Mouse (Mus musculus) midbrain, embryonic 15.5 days (tissue): Measurements from ENCODE around the gene Fcrl5. TPM values are rescaled to one million over a fixed set of nuclear protein-coding genes. Genes with fewer than 3 reads are reported as not detected.

ENCODE experiments used
- ATAC-seq: fragments of 200-750 bp; cut with Nextera tagmentation; replicated peaks from 2 replicates; pipeline ENCODE4 v1.8.0; 2017; ENCODE audit warnings: moderate TSS enrichment
- H3K27ac ChIP-seq: fragments of 300-500 bp; sonication (generic); 2 replicates; pipeline ENCODE4 v1.5.1; 2015; ENCODE audit warnings: mild to moderate bottlenecking, inconsistent platforms
- H3K27me3 ChIP-seq: fragments of 300-500 bp; sonication (generic); replicated peaks from 2 replicates; pipeline ENCODE4 v1.6.1; 2015; ENCODE audit warnings: inconsistent platforms
- H3K36me3 ChIP-seq: fragments of 300-500 bp; sonication (generic); replicated peaks from 2 replicates; pipeline ENCODE4 v1.6.1; 2015; ENCODE audit warnings: inconsistent platforms
- H3K4me1 ChIP-seq: fragments of 300-500 bp; sonication (generic); 2 replicates; pipeline ENCODE4 v1.6.1; 2015; ENCODE audit warnings: inconsistent platforms
- H3K4me2 ChIP-seq: fragments of 300-500 bp; sonication (generic); 2 replicates; pipeline ENCODE4 v1.6.1; 2015; ENCODE audit warnings: inconsistent platforms, mild to moderate bottlenecking, moderate library complexity
- H3K4me3 ChIP-seq: fragments of 300-500 bp; sonication (generic); 2 replicates; pipeline ENCODE4 v1.5.1; 2015; ENCODE audit warnings: mild to moderate bottlenecking, inconsistent platforms
- H3K9ac ChIP-seq: fragments of 300-500 bp; sonication (generic); 2 replicates; pipeline ENCODE4 v1.6.1; 2015; ENCODE audit warnings: mild to moderate bottlenecking, inconsistent platforms
- H3K9me3 ChIP-seq: fragments of 300-500 bp; sonication (generic); 2 replicates; pipeline ENCODE4 v1.6.1; 2016; ENCODE audit warnings: inconsistent platforms
- WGBS: fragments of 180-500 bp; shearing (Covaris S2); methylation state at CpG from one replicate; pipeline ENCODE4 v1.1.7; 2015; ENCODE audit warnings: mixed read lengths; 5-methylcytosine and 5-hydroxymethylcytosine counted together
- polyA plus RNA-seq: library from polyadenylated mRNA; unstranded; fragments of >200 nt; fragmentation: Nextera tagmentation; extraction: Ambion mirVana; gene quantifications from 2 replicates; pipeline ENCODE4 v1.2.1, GENCODE M21; 2015

Gene Fcrl5
- polyA plus RNA-seq: not detected in 2 replicates

- no peak for ATAC-seq
- no peak within 1 kb of the TSS for H3K27ac ChIP-seq
- 93% methylated on average over 5 of the region's 5 CpGs for WGBS
- no peak within 1 kb of the TSS for H3K4me3 ChIP-seq
- no peak within 1 kb of the TSS for H3K4me2 ChIP-seq
- no peaks in the 10 kb centered on the region for H3K9me3 ChIP-seq
- H3K9ac ChIP-seq: no peak within 1 kb of the TSS
- no peaks in the 10 kb centered on the region for H3K27me3 ChIP-seq
- no peaks in the 10 kb centered on the region for H3K36me3 ChIP-seq
- H3K4me1 ChIP-seq: no peaks in the 10 kb centered on the region
Observed at GRCm38 (mm10) chr3:87435479-87435878, at the start of gene Fcrl5. TSS of gene Fcrl5 (plus strand) at chr3:87435773.

- no peaks in the 10 kb centered on the region for H3K4me1 ChIP-seq
- no peak overlapping the region for H3K4me2 ChIP-seq
- no peak for ATAC-seq
- H3K27me3 ChIP-seq: no peaks in the 10 kb centered on the region
- no peaks in the 10 kb centered on the region for H3K36me3 ChIP-seq
- H3K27ac ChIP-seq: no peak overlapping the region
- no peaks in the 10 kb centered on the region for H3K9me3 ChIP-seq
- 84% methylated on average over 1 of the region's 1 CpGs for WGBS
- no peak overlapping the region for H3K4me3 ChIP-seq
- no peak overlapping the region for H3K9ac ChIP-seq
Observed at GRCm38 (mm10) chr3:87390935-87391334, 44.6 kb upstream of the Fcrl5 start.

GRCm38 (mm10) chr3:87398809-87399208, 36.8 kb upstream of the Fcrl5 start:
- no peaks in the 10 kb centered on the region for H3K27me3 ChIP-seq
- no peak overlapping the region for H3K4me2 ChIP-seq
- no peaks in the 10 kb centered on the region for H3K9me3 ChIP-seq
- no peaks in the 10 kb centered on the region for H3K4me1 ChIP-seq
- no peak overlapping the region for H3K9ac ChIP-seq
- no peak overlapping the region for H3K27ac ChIP-seq
- no peak for ATAC-seq
- H3K4me3 ChIP-seq: no peak overlapping the region
- no peaks in the 10 kb centered on the region for H3K36me3 ChIP-seq
- WGBS: 65% methylated on average over 4 of the region's 4 CpGs

GRCm38 (mm10) chr3:87399906-87400305, 35.7 kb upstream of the Fcrl5 start:
- no peaks in the 10 kb centered on the region for H3K9me3 ChIP-seq
- no peak overlapping the region for H3K27ac ChIP-seq
- no peak overlapping the region for H3K4me2 ChIP-seq
- 92% methylated on average over 4 of the region's 4 CpGs for WGBS
- H3K9ac ChIP-seq: no peak overlapping the region
- H3K27me3 ChIP-seq: no peaks in the 10 kb centered on the region
- H3K4me3 ChIP-seq: no peak overlapping the region
- H3K4me1 ChIP-seq: no peaks in the 10 kb centered on the region
- no peak for ATAC-seq
- no peaks in the 10 kb centered on the region for H3K36me3 ChIP-seq

GRCm38 (mm10) chr3:87401321-87401720, 34.3 kb upstream of the Fcrl5 start:
- Histone ChIP-seq H3K4me1 (no peaks in the 10 kb centered on the region), H3K36me3 (no peaks in the 10 kb centered on the region), H3K9ac (no peak overlapping the region), H3K4me3 (no peak overlapping the region), H3K9me3 (no peaks in the 10 kb centered on the region), H3K4me2 (no peak overlapping the region), H3K27ac (no peak overlapping the region), H3K27me3 (no peaks in the 10 kb centered on the region)
- ATAC-seq: no peak
- WGBS: 63% methylated on average over 5 of the region's 5 CpGs

GRCm38 (mm10) chr3:87408171-87408570, 27.4 kb upstream of the Fcrl5 start:
- H3K27ac ChIP-seq: no peak overlapping the region
- no peaks in the 10 kb centered on the region for H3K27me3 ChIP-seq
- H3K4me2 ChIP-seq: no peak overlapping the region
- H3K4me1 ChIP-seq: no peaks in the 10 kb centered on the region
- H3K4me3 ChIP-seq: no peak overlapping the region
- WGBS: 33% methylated on average over 4 of the region's 4 CpGs
- no peak overlapping the region for H3K9ac ChIP-seq
- no peaks in the 10 kb centered on the region for H3K36me3 ChIP-seq
- no peak for ATAC-seq
- no peaks in the 10 kb centered on the region for H3K9me3 ChIP-seq

- H3K9ac ChIP-seq: no peak overlapping the region
- no peak overlapping the region for H3K27ac ChIP-seq
- no peak overlapping the region for H3K4me2 ChIP-seq
- no peaks in the 10 kb centered on the region for H3K27me3 ChIP-seq
- no peaks in the 10 kb centered on the region for H3K4me1 ChIP-seq
- WGBS: 77% methylated on average over 4 of the region's 4 CpGs
- no peak overlapping the region for H3K4me3 ChIP-seq
- H3K9me3 ChIP-seq: no peaks in the 10 kb centered on the region
- no peaks in the 10 kb centered on the region for H3K36me3 ChIP-seq
- no peak for ATAC-seq
Observed at GRCm38 (mm10) chr3:87409196-87409935, 26.2 kb upstream of the Fcrl5 start.

GRCm38 (mm10) chr3:87410605-87411004, 25.0 kb upstream of the Fcrl5 start:
- WGBS: 91% methylated on average over 6 of the region's 6 CpGs
- Histone ChIP-seq H3K27ac (no peak overlapping the region), H3K36me3 (no peaks in the 10 kb centered on the region), H3K27me3 (no peaks in the 10 kb centered on the region), H3K4me3 (no peak overlapping the region), H3K9ac (no peak overlapping the region), H3K9me3 (no peaks in the 10 kb centered on the region), H3K4me1 (no peaks in the 10 kb centered on the region), H3K4me2 (no peak overlapping the region)
- ATAC-seq: no peak

GRCm38 (mm10) chr3:87411150-87411549, 24.4 kb upstream of the Fcrl5 start:
- Histone ChIP-seq H3K27me3 (no peaks in the 10 kb centered on the region), H3K4me1 (no peaks in the 10 kb centered on the region), H3K27ac (no peak overlapping the region), H3K9me3 (no peaks in the 10 kb centered on the region), H3K4me3 (no peak overlapping the region), H3K9ac (no peak overlapping the region), H3K36me3 (no peaks in the 10 kb centered on the region), H3K4me2 (no peak overlapping the region)
- no peak for ATAC-seq
- WGBS: 16% methylated on average over 12 of the region's 12 CpGs

- Histone ChIP-seq H3K9ac (no peak overlapping the region), H3K4me1 (no peaks in the 10 kb centered on the region), H3K4me3 (no peak overlapping the region), H3K9me3 (no peaks in the 10 kb centered on the region), H3K36me3 (no peaks in the 10 kb centered on the region), H3K27ac (no peak overlapping the region), H3K27me3 (no peaks in the 10 kb centered on the region), H3K4me2 (no peak overlapping the region)
- no peak for ATAC-seq
- 51% methylated on average over 1 of the region's 1 CpGs for WGBS
Observed at GRCm38 (mm10) chr3:87420645-87421044, 14.9 kb upstream of the Fcrl5 start.

GRCm38 (mm10) chr3:87422386-87422910, 13.1 kb upstream of the Fcrl5 start:
- WGBS: 78% methylated on average over 4 of the region's 4 CpGs
- Histone ChIP-seq H3K27ac (no peak overlapping the region), H3K4me2 (no peak overlapping the region), H3K4me1 (no peaks in the 10 kb centered on the region), H3K9ac (no peak overlapping the region), H3K9me3 (no peaks in the 10 kb centered on the region), H3K36me3 (no peaks in the 10 kb centered on the region), H3K4me3 (no peak overlapping the region), H3K27me3 (no peaks in the 10 kb centered on the region)
- ATAC-seq: no peak

GRCm38 (mm10) chr3:87440586-87440985, 5.0 kb downstream of the Fcrl5 start:
- Histone ChIP-seq H3K4me2 (no peak overlapping the region), H3K27me3 (no peaks in the 10 kb centered on the region), H3K9me3 (no peaks in the 10 kb centered on the region), H3K36me3 (no peaks in the 10 kb centered on the region), H3K9ac (no peak overlapping the region), H3K4me3 (no peak overlapping the region), H3K4me1 (no peaks in the 10 kb centered on the region), H3K27ac (no peak overlapping the region)
- WGBS: 95% methylated on average over 1 of the region's 1 CpGs
- no peak for ATAC-seq

- H3K4me2 ChIP-seq: no peak overlapping the region
- 79% methylated on average over 6 of the region's 6 CpGs for WGBS
- no peak for ATAC-seq
- H3K4me1 ChIP-seq: no peaks in the 10 kb centered on the region
- no peak overlapping the region for H3K4me3 ChIP-seq
- H3K9me3 ChIP-seq: no peaks in the 10 kb centered on the region
- H3K27ac ChIP-seq: no peak overlapping the region
- H3K36me3 ChIP-seq: no peaks in the 10 kb centered on the region
- H3K27me3 ChIP-seq: no peaks in the 10 kb centered on the region
- no peak overlapping the region for H3K9ac ChIP-seq
Observed at GRCm38 (mm10) chr3:87443968-87444367, 8.4 kb downstream of the Fcrl5 start.
